Mouse (Mus musculus): ENCODE measurements around the gene Exoc3l. TPM values are rescaled to one million over a fixed set of nuclear protein-coding genes. Genes with fewer than 3 reads are reported as not detected.

Exoc3l gene
- polyA plus RNA-seq, 1 experiment from 2014 or later, result 3.7 TPM

DNA sequence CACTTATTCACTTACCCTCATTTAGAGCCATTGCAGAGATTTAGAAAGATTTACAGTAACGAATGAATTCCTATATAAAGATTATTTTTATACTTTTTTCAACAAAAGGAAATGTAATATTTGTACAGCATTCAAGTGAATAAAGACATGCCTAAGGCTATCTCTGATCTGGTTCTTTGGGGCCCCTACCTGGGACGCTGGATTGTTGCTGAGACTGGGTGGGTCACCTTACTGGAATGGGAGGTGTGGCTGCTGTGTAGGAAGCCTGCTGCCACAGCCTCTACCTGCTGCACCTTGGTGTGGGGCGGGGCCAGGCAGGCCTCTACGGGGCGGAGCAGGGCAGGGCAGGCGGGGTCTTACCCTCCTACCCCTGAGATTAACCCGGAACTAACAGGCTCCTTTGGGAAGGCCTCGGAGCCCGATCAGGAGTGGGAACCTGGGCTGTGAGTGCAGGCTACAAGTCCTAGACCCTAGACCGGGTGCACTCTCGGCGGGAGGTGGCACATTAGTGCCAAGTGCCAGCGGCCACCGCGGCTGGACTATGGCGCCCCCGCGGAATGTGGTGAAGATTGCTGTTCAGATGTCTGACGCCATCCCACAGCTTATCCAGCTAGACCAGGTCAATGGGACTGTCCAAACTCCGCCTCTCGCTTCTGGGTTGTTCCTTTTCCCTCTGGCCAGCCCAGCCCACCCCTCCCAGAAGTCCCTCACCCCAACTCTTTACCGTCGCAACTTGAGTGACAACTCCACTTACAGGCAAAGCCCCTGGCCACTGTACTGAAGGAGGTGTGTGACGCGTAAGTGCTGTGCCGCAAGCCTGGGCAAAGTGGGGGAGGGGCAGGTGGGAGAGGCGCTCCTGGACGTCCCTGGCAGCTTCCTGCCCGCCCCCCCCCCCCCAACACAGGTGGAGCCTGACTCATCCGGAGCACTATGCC lies 9.6 kb upstream of the Exoc3l start, which contains the start of gene Elmo3:
Gene Elmo3, plus strand, starts transcription at position 391 of the 935 bp plus-strand sequence.
- Histone ChIP-seq H3K9ac (ENCODE audit: low read length) (peak within 1 kb of the TSS; percentile 67), H3K36me3 (ENCODE audit: control insufficient read depth, insufficient read depth, low read length) (peaks cover 18% of the 10 kb centered on the region), H3K27me3 (ENCODE audit: control insufficient read depth, insufficient read depth, low read length) (no peaks in the 10 kb centered on the region), H3K27ac (replicated peaks) (peak within 1 kb of the TSS; percentile 92), H3K4me3 (ENCODE audit: low read depth, low read length) (peak within 1 kb of the TSS; percentile 47), H3K4me1 (replicated peaks; ENCODE audit: control insufficient read depth, insufficient read depth) (peaks cover 7% of the 10 kb centered on the region; the same call in 1 of the 2 replicates), H3K4me2 (replicated peaks; ENCODE audit: low read depth) (peak within 1 kb of the TSS; percentile 74), H3K9me3 (ENCODE audit: control insufficient read depth, low read length) (no peaks in the 10 kb centered on the region)
- DNase-seq (ENCODE audit: low spot score) (peak; percentile 96), ATAC-seq (ENCODE audit: low FRiP score, low TSS enrichment) (peak; percentile 94)
- 4% methylated on average over 29 of the region's 30 CpGs for WGBS
- peak; percentile 41 for TF ChIP-seq CTCF (IDR thresholded peaks at IDR 0.05; ENCODE audit: low read depth)
- TF ChIP-seq EP300 (optimal IDR thresholded peaks at IDR 0.05), result no peak

- H3K4me2 ChIP-seq (replicated peaks; ENCODE audit: low read depth), result peak overlapping the region; percentile 20; the same call in 1 of the 2 replicates
- H3K9me3 ChIP-seq (ENCODE audit: control insufficient read depth, low read length), result no peaks in the 10 kb centered on the region
- H3K9ac ChIP-seq (ENCODE audit: low read length), result no peak overlapping the region
- no peak overlapping the region for H3K4me3 ChIP-seq (ENCODE audit: low read depth, low read length)
- TF ChIP-seq EP300 (optimal IDR thresholded peaks at IDR 0.05) (no peak), CTCF (IDR thresholded peaks at IDR 0.05; ENCODE audit: low read depth) (no peak)
- WGBS, result 40% methylated on average over 9 of the region's 9 CpGs
- H3K4me1 ChIP-seq (replicated peaks; ENCODE audit: control insufficient read depth, insufficient read depth), result peaks cover 7% of the 10 kb centered on the region; the same call in 1 of the 2 replicates
- H3K36me3 ChIP-seq (ENCODE audit: control insufficient read depth, insufficient read depth, low read length), result peaks cover 21% of the 10 kb centered on the region
- H3K27ac ChIP-seq (replicated peaks), result peak overlapping the region; percentile 92
- DNase-seq (ENCODE audit: low spot score) (no peak), ATAC-seq (ENCODE audit: low FRiP score, low TSS enrichment) (peak; percentile 4; the same call in 1 of the 2 replicates)
- no peaks in the 10 kb centered on the region for H3K27me3 ChIP-seq (ENCODE audit: control insufficient read depth, insufficient read depth, low read length)
Measured at GRCm38 (mm10) chr8:105304325-105305210, 8.7 kb upstream of the Exoc3l start.

- whole genome bisulfite sequencing, result 72% methylated on average over 9 of the region's 9 CpGs
- DNase-seq (ENCODE audit: low spot score) (no peak), ATAC-seq (ENCODE audit: low FRiP score, low TSS enrichment) (no peak)
- peaks cover 7% of the 10 kb centered on the region for H3K4me1 ChIP-seq (replicated peaks; ENCODE audit: control insufficient read depth, insufficient read depth)
- H3K4me2 ChIP-seq (replicated peaks; ENCODE audit: low read depth), result no peak overlapping the region
- TF ChIP-seq CTCF (IDR thresholded peaks at IDR 0.05; ENCODE audit: low read depth) (no peak), EP300 (optimal IDR thresholded peaks at IDR 0.05) (no peak)
- H3K36me3 ChIP-seq (ENCODE audit: control insufficient read depth, insufficient read depth, low read length), result peaks cover 21% of the 10 kb centered on the region
- no peak overlapping the region for H3K27ac ChIP-seq (replicated peaks)
- no peak overlapping the region for H3K4me3 ChIP-seq (ENCODE audit: low read depth, low read length)
- H3K9me3 ChIP-seq (ENCODE audit: control insufficient read depth, low read length), result no peaks in the 10 kb centered on the region
- H3K9ac ChIP-seq (ENCODE audit: low read length), result no peak overlapping the region
- H3K27me3 ChIP-seq (ENCODE audit: control insufficient read depth, insufficient read depth, low read length), result no peaks in the 10 kb centered on the region
Measured at GRCm38 (mm10) chr8:105303874-105304273, 8.0 kb upstream of the Exoc3l start.

DNA sequence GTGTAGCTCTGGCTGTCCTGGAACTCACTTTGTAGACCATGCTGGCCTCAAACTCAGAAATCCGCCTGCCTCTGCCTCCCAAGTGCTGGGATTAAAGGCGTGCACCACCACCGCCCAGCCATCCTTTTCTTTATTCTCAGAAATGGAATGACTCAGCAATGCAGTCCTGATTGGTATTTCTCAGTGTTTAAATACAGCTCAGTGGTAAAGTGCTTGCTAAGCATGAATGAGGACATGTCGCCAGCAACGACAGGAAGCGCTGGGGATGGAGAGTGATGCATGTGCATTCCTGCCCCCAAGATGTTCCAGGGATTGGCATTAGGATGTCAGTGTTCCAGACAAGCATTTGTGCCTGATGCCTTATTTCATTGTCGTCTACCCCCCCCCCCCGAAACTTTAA lies 7.5 kb upstream of the Exoc3l start:
- Histone ChIP-seq H3K36me3 (ENCODE audit: control insufficient read depth, insufficient read depth, low read length) (peaks cover 23% of the 10 kb centered on the region), H3K9me3 (ENCODE audit: control insufficient read depth, low read length) (no peaks in the 10 kb centered on the region), H3K9ac (ENCODE audit: low read length) (no peak overlapping the region), H3K4me3 (ENCODE audit: low read depth, low read length) (no peak overlapping the region), H3K4me2 (replicated peaks; ENCODE audit: low read depth) (no peak overlapping the region), H3K27me3 (ENCODE audit: control insufficient read depth, insufficient read depth, low read length) (no peaks in the 10 kb centered on the region), H3K4me1 (replicated peaks; ENCODE audit: control insufficient read depth, insufficient read depth) (peaks cover 12% of the 10 kb centered on the region), H3K27ac (replicated peaks) (no peak overlapping the region)
- no peak for TF ChIP-seq EP300 (optimal IDR thresholded peaks at IDR 0.05)
- no peak for ATAC-seq (ENCODE audit: low FRiP score, low TSS enrichment)
- DNase-seq (ENCODE audit: low spot score), result no peak
- WGBS, result 70% methylated on average over 7 of the region's 8 CpGs

DNA sequence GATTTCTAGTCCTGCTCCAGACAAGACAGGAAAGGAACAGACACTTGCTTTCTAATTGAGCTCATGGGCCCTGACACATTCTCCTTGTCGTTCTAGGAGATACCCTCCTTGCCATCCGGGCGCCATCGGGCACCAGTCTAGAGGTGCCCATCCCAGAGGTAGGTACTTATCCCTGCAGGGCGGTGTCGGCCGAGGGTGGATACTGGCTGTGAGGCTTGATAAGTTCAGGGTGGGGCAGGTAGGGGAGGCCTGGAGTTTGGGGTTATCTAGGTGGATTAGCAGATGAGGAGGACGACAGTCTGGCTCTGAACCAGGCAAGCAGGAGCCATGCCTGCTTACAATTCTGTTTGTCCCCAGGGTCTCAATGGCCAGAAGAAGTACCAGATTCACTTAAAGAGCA lies 4.1 kb upstream of the Exoc3l start:
- DNase-seq (ENCODE audit: low spot score), result no peak
- no peak overlapping the region for H3K27ac ChIP-seq (replicated peaks)
- no peak overlapping the region for H3K9ac ChIP-seq (ENCODE audit: low read length)
- no peak overlapping the region for H3K4me3 ChIP-seq (ENCODE audit: low read depth, low read length)
- H3K4me1 ChIP-seq (replicated peaks; ENCODE audit: control insufficient read depth, insufficient read depth), result peaks cover 5% of the 10 kb centered on the region; the same call in 1 of the 2 replicates
- H3K4me2 ChIP-seq (replicated peaks; ENCODE audit: low read depth), result no peak overlapping the region
- H3K36me3 ChIP-seq (ENCODE audit: control insufficient read depth, insufficient read depth, low read length), result peaks cover 21% of the 10 kb centered on the region
- WGBS, result 72% methylated on average over 8 of the region's 8 CpGs
- TF ChIP-seq CTCF (IDR thresholded peaks at IDR 0.05; ENCODE audit: low read depth) (no peak), EP300 (optimal IDR thresholded peaks at IDR 0.05) (no peak)
- no peaks in the 10 kb centered on the region for H3K9me3 ChIP-seq (ENCODE audit: control insufficient read depth, low read length)
- ATAC-seq (ENCODE audit: low FRiP score, low TSS enrichment), result no peak
- no peaks in the 10 kb centered on the region for H3K27me3 ChIP-seq (ENCODE audit: control insufficient read depth, insufficient read depth, low read length)

Measured in stomach, postnatal 0 days (tissue).